In the genomic region with DNA sequence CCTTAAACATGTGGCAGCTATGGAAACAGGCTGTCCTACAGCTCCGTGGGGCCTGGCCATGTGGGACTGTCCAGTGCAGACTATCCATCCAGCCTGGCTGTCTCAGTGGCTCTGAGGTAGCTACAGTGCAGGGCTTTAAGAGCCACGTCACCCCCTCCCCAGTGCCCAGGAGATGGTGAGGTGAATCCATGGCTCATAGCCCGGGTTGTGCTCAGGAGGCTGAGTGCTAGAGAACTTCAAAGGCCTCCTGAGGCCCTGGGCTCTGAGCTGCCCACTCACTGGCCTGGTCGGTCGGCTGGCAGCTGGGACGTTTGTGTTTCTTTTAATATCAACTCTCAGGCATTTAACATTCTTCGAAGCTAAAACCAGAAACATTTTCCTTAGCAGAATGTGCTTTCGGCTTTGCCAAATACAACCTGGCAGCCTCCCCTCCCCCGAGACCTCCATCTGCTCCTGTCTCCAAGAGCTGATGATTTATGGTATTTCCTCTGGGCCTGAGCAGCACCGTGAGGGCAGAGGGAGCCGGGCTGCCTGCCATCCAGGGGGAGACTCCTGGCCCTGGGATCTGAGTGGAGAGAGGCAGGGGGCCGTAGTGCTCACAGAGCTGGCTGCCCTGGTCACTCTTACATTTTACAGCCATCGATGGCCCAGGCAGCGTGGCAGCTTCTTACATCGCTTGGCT, we compare ENCODE assay signal across 7 mouse cellular contexts. TPM values are rescaled to one million over a fixed set of nuclear protein-coding genes. Genes with fewer than 3 reads are reported as not detected.
DNase-seq lines count a peak whose midpoint lies in the region; ATAC-seq lines count a peak whose summit lies in the region.

No protein-coding gene starts in this region.

- peak overlapping the region; percentile 25 for H3K9ac ChIP-seq in embryonic facial prominence, embryonic 14.5 days (ENCODE audit: low read depth, low read length)

- H3K4me1 ChIP-seq in embryonic facial prominence, embryonic 14.5 days (ENCODE audit: control insufficient read depth, insufficient read depth, low read length) = peaks cover 35% of the 10 kb centered on the region
- H3K4me1 ChIP-seq in limb, embryonic 10.5 days = peaks cover 66% of the 10 kb centered on the region

- peak overlapping the region; percentile 73 for H3K27ac ChIP-seq in embryonic facial prominence, embryonic 14.5 days (replicated peaks; ENCODE audit: low read depth, low read length)
- peak overlapping the region; percentile 86 for H3K27ac ChIP-seq in limb, embryonic 10.5 days

- no peaks in the 10 kb centered on the region for H3K9me3 ChIP-seq in embryonic facial prominence, embryonic 14.5 days (ENCODE audit: control insufficient read depth, low read length)
- H3K9me3 ChIP-seq in limb, embryonic 10.5 days (replicated peaks) = no peaks in the 10 kb centered on the region

- H3K27me3 ChIP-seq in embryonic facial prominence, embryonic 14.5 days (replicated peaks; ENCODE audit: control insufficient read depth, insufficient read depth, low read length) = no peaks in the 10 kb centered on the region
- H3K27me3 ChIP-seq in limb, embryonic 10.5 days (ENCODE audit: low read depth, poor library complexity, severe bottlenecking) = no peaks in the 10 kb centered on the region

- H3K36me3 ChIP-seq in embryonic facial prominence, embryonic 14.5 days (ENCODE audit: control insufficient read depth, insufficient read depth, low read length) = peaks cover 54% of the 10 kb centered on the region
- H3K36me3 ChIP-seq in limb, embryonic 10.5 days = peaks cover 59% of the 10 kb centered on the region

- H3K4me2 ChIP-seq in embryonic facial prominence, embryonic 14.5 days (ENCODE audit: low read depth, low read length) = no peak overlapping the region

- H3K4me3 ChIP-seq in embryonic facial prominence, embryonic 14.5 days (ENCODE audit: low read depth, low read length) = no peak overlapping the region
- H3K4me3 ChIP-seq in limb, embryonic 10.5 days = 0 out of 2 replicates have a peak overlapping the region, but pooled peaks have one; percentile 4

- peak; percentile 62 for DNase-seq in cerebellum, adult 11-12 months
- DNase-seq in embryonic facial prominence, embryonic 14.5 days (ENCODE audit: low spot score) = peak; percentile 84
- DNase-seq in heart, adult 18-20 months = peak; percentile 64 to 71
- DNase-seq in kidney, adult 9 months = peak; percentile 46
- DNase-seq in limb, embryonic 10.5 days (ENCODE audit: low spot score) = peak; percentile 68
- DNase-seq in retina, postnatal 1 day = peak; percentile 32

- 31% methylated on average over 15 of the region's 15 CpGs for WGBS in embryonic facial prominence, embryonic 14.5 days
- 22% methylated on average over 15 of the region's 15 CpGs for WGBS in limb, embryonic 10.5 days

- ATAC-seq in embryonic facial prominence, embryonic 14.5 days (ENCODE audit: low read depth) = peak; percentile 58
- no peak for ATAC-seq in megakaryocyte progenitor cell, adult 5-6 weeks (replicated peaks; ENCODE audit: poor library complexity)

RNA-seq across cellular contexts. Expression of gene Timm22, which starts 42.9 kb away (rescaled TPM):
- 113 and 124 TPM in 2 replicates for polyA plus RNA-seq in embryonic facial prominence, embryonic 14.5 days (2014; fragmentation: Nextera tagmentation; extraction: Ambion mirVana)
- total RNA-seq in heart, adult 18-20 months (2021) = 10 to 100 TPM; 44.0 to 51.4 TPM
- polyA plus RNA-seq in limb, embryonic 10.5 days (2016; fragmentation: Nextera tagmentation; extraction: Ambion mirVana) = 144 and 147 TPM in 2 replicates
- 20.4 and 25.9 TPM in 2 replicates for total RNA-seq in megakaryocyte progenitor cell, adult 5-6 weeks (2015)
- total RNA-seq in megakaryocyte progenitor cell, adult 5-6 weeks (2017) = 11.0 and 14.2 TPM in 2 replicates

RNA-seq across cellular contexts. Expression of gene Nxn, which starts 50.7 kb away (rescaled TPM):
- polyA plus RNA-seq in embryonic facial prominence, embryonic 14.5 days (2014; fragmentation: Nextera tagmentation; extraction: Ambion mirVana) = 63.8 and 70.2 TPM in 2 replicates
- 10 to 100 TPM; 13.5 to 17.8 TPM for total RNA-seq in heart, adult 18-20 months (2021)
- polyA plus RNA-seq in limb, embryonic 10.5 days (2016; fragmentation: Nextera tagmentation; extraction: Ambion mirVana) = 53.3 and 55.7 TPM in 2 replicates
- 20.7 and 23.9 TPM in 2 replicates for total RNA-seq in megakaryocyte progenitor cell, adult 5-6 weeks (2015)
- 20.0 and 26.5 TPM in 2 replicates for total RNA-seq in megakaryocyte progenitor cell, adult 5-6 weeks (2017)

Comparison
In these comparisons a context has a peak if more than half of its experiments do, and no peak if none do; other contexts are left out.
1. DNase-seq: peak in every context shown above with its lines; median percentile 84 in embryonic facial prominence, embryonic 14.5 days; 68 in limb, embryonic 10.5 days; 68 in heart, adult 18-20 months; 62 in cerebellum, adult 11-12 months; 46 in kidney, adult 9 months; 32 in retina, postnatal 1 day.